Mouse (Mus musculus) kidney, postnatal 25 days (tissue): ENCODE measurements at regions not wholly inside any gene's neighbourhood (a gene's known extent, or its start where the extent isn't known, plus 50 kb on each side); places are given as distances from the start of the nearest gene placed in this dataset.

Experiments
- DNase-seq, 2 experiments: peaks; one replicate each; pipeline ENCODE4 v3.0.0; 2021; ENCODE audit warnings: mixed read lengths in 2 of 2

DNA sequence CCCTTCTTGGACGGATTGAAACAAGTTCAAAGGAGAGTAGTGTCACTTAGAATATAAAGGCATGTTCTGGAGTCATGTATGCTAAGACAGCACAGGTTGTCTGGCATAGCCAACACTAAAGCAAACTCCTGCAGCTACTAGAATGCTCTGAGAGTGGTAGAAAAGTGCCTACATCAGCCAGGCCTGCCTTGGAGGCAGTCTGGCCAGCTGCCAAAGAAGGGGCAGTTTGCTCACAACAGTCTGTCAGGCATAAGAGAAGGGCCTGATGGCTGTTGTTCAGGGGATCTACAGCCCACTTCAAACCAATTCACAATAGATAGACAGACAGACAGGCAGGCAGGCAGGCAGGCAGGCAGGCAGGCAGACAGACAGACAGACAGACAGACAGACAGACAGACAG, 136.5 kb upstream of the Dap start:
- DNase-seq: no peak

DNA sequence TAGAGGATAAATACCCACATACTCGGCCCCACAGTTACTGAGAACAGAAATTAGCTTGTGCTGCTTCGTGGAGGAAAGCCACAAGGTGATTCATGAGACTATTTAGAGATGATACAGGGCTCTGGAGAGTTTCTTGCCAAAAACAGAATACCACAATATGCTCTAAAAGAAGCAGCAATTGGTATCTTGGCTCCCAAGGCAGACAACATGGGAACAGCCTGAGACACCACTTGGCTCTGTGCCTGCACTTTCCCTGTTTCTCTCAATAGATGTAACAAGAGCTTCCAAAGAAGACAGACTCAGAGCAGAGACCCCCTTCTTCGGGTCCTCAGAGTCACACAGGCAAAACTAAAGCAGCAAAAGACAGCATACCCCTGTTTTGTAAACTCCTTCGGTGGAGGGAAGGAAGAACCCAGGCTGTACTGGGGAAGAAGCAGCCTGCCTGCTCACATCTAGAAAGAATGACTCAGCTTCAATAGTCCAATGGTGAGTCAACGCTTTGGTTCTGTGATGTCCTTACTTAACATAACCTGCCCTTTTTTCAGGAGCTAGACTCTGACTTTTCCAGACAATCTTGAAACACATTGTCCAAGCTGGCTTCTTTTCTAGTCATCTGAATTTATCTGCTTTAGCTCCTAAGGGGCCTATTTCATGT, 132.1 kb upstream of the Dap start:
- no peak for DNase-seq

DNA sequence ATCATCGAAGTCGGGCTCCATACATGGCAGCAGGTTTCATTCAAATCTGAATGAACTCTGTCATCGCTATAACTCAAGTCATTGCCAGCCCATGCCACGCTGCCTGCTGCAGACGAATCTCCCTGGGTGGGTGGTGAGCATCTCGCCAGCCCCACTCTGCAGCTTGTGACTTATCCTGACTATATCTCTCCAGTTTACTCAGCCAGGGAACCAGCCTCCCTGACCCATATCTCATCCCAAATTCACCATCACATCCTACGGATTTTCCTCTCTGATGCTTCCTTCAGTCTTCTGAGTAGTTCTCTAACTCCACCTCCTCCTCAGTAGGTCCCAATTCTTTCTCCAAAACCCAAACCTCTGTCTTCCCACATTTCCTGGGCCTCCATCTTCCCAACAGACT, 127.9 kb upstream of the Dap start:
- no peak for DNase-seq

DNA sequence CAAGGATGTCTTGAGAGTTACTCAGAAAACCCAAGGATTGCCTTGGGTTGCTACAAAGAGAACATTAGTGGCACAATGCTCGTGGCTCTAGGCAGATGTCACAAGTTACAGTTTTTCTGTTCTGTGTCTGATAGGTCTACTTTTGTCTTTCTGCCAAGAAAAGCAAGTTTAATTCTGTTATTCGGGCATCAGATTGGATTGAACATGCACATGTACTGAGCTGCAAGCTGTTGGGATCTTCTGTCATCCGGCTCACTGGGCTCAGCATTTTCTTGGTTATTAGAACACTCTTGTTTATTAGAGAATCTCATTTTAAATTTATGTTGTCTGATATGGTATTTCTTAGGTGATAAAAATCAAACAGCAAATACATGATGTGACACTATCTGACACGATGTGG, 126.8 kb upstream of the Dap start:
- no peak for DNase-seq

DNA sequence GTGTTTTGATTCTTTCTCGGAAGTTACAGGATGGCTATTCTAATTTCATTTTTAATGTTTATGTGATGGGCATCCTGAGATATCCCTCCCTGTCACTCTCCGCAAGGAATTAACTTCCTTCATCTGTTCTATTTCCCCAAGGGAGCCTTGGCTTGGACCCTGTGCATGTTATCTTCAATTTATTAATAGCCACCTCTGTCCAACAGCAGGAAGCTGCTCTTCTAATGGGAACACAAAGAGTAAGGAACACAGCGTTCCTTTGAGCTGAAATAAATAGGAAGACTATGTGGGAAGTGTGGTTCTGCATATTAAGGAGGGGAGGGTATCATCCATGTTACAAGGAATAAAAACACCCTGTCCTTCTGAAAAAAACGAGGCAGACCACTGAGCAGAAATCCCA, 119.4 kb upstream of the Dap start:
- DNase-seq: no peak

DNA sequence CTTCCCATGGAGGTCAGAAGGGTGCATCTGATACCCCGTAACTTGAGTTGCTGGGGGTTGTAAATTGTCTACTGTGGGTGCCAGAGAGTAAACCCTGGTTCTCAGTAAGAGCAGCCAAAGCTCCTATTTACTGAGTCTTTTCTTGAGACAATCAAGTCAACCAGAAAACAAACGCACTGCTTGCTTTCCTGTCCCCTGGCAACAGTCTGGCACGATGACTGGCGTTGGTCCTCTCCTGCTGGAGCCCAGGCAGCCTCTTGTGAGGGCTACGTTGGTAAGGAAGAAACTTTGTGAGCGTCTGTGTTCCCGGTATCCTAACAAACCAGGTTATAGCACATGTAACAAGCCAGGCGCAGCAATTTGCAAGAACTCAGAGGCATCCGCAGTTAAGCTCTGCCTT, 117.2 kb upstream of the Dap start:
- no peak for DNase-seq

DNA sequence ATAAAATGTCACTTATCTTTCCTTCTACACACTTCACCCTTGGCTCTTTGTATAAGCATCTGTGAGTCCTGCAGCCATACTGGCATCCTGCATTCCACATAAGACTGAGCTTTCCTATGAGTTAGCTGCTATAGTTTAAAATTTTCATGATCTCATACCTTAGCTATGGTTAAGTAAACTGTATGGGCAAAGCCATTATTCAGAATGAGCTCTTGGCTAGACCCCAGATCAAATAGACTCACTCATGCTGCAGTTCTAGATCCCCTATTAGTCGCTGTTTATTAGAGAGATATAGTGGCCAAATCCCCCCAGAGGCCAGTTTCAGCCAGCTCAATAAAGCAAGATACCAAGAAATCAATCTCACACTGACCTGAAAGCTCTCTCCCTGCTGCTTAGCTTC, 110.9 kb upstream of the Dap start:
- DNase-seq: no peak

DNA sequence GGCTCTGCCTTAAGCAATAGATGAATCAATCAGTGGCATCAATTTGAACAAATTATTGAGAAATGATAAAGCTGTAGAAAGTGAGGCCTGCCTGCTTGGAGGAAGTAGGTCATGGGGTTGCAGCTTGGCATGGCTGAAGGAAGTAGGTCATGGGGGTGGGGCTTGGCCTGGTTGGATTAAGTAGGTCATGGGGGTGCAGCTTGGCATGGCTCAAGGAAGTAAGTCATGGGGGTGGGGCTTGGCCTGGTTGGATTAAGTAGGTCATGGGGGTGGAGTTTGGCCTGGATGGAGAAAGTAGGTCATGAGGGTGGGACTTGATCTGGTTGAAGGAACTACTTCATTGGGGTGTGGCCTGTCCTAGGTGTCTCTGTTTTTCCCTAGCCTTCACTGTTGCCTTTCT, 106.8 kb upstream of the Dap start:
- DNase-seq: peak in 1 of 2 experiments; percentile 10

DNA sequence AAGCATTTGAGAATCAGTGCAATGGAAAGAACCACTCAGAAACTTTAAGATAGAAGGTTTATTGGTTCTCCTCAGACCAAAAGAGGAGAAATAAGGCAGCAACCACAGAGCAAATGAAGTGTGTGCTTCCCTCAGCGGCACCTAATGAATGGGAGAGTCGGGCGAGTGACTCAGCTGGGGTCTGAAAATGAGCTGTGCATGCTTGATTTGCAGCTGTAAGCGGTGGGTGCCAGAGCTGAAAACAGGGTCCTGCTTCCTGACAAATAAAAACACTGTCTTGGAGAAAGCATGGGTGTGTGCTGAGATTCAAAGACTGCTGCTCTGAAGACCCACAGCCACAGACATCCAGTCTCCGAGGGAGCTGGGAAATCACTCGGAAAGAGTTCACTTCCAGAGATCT, 104.0 kb upstream of the Dap start:
- no peak for DNase-seq

DNA sequence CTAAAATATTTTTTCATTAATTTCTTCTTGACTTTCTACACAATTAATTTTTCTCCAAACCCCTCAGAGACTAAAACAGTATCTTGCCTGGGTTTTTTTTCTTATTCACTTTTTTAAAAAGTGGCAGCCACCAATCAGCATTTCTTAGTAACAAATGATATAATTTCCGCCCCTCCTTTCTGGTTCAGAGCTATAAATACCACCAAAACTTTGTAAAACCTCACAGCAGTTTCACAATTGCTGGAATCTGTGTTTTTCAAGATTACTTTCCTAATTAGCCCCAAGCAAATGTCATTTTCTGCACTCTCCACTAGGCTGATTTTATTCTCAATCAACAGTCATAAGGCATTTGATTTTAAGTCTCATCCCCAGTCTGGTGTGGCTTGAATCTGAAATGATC, 98.3 kb upstream of the Dap start:
- DNase-seq: no peak

DNA sequence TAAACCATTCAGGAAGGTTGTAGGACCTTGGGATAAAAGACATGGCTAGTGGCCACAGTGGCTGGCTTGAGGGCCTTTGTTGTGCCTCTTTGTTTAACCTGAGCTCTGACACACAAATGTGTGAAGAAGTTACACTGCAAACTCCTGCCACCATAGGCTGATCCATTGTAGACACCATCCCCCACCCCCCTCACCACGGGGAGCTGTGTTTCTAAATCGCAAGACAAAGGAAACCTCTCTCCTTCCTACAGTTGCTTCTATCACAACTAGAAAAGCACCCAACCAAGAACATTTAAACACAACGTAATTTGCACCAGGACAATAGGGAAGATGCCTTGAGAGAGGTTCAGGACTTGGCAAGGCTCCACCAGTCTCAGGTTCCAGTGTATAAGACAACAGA, 97.1 kb upstream of the Dap start:
- DNase-seq: no peak

DNA sequence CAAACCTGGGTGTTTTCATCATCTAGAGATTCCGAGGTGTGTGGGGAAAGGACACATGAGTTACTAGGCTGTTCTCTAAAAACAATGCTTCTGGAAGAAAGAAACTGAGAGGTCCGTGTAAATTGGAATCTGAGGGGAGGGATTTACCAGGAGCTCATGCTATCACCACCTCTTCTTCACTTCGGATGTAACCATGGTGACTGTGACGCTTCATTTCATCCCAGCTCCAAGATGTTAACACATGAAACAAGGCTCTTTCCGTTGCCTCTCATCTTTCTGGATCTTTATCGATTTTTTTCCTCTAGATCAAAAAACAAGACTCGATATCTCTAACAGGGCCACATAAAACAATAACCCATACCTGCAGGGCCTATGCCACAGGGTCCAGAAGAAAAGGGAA, 89.2 kb upstream of the Dap start:
- no peak for DNase-seq

DNA sequence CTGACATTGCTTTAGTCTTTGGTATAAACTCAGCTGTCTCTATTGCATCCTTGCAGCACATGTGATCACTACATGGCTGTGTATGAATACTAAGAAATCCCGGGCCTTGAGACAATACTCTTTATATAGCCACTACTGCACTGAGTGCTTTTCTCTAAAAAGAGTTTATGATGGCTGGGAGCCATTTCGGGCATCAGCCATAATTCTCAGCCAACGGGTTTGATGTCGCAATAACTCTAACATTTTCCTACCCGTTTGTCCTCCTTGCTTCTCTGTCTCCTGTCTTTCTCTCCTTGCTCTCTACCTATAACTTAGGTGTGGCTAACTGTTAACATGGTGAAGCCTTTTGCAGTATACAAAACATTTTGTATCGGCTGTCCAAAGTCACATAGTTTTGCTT, 85.5 kb upstream of the Dap start:
- no peak for DNase-seq

DNA sequence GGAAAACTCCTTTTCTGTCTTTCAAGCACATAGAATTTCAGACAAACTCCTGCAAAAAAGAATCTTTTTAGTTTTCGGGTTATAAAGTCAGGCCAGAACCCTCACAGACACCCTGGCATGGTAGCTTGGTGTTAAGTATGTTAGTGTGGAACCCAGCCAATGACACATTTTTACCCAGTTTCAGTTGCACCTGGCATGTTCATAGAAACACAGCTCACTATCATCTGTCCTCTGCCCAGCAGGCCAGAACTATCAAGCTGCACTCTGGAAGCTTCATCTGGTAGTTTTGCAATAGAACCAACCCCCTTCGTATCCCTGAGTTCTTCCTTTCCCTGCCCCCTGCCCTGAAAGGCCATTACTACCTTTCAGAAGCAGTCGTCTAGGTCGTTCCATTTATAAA, 82.4 kb upstream of the Dap start:
- DNase-seq: no peak

DNA sequence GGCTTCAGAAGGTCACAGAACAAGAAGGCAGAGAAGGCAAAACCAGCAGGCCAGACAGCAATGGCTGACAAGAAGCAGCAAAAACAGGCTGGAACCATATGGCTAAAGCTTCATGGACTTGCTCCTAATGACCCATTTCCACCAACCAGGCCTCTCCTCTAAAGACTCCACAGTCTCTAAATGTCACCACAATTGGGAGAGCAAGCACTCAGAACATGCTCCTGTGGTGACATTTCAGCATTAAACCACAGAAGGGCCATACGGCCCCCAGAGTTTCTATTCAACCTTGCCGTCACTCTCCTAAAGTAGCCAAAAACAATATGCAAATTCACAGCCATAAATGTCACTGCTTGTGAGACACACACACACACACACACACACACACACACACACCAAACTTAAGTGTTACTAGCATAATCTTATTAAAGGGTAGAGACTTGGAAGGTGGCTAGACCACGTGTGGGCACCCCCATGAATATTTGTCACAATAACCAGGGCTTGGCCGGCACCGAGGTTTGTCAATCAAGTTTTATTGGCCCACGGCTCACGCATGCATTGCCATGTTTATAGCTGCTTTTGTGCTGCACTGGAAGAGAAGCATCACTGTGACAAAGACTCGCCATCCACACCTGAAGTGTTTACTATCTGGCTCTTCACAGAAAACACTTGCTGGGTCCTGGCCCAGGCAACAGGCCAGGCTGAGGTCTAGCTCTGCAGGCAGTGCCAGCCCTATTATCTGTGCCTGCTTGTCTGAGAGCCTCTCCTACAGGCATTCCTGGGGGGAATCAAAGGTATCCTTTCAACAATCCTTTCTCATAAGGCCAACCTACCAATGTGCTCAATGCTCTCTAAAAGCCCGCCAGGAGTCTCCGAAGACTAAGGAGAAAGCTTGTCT, 75.6 kb upstream of the Dap start:
- DNase-seq: no peak

DNA sequence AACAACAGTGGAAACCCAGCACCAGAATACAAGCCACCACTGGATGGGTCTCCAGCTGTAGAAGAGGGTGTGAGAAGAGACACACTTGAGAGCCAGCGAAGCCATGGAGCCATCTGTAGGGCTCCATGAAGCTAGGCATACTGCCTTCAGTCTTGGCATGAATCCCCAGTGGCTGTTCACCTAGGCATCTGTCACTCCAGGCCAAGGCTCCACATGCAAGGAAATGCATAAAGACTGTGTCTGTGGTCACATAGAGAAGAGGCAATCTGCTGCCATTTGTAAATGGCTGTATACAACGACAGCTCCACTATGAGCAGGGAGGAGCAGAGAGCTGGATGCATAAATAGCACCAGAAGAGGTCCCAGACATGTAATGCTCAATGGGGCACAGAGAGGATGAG, 74.3 kb upstream of the Dap start:
- DNase-seq: no peak

DNA sequence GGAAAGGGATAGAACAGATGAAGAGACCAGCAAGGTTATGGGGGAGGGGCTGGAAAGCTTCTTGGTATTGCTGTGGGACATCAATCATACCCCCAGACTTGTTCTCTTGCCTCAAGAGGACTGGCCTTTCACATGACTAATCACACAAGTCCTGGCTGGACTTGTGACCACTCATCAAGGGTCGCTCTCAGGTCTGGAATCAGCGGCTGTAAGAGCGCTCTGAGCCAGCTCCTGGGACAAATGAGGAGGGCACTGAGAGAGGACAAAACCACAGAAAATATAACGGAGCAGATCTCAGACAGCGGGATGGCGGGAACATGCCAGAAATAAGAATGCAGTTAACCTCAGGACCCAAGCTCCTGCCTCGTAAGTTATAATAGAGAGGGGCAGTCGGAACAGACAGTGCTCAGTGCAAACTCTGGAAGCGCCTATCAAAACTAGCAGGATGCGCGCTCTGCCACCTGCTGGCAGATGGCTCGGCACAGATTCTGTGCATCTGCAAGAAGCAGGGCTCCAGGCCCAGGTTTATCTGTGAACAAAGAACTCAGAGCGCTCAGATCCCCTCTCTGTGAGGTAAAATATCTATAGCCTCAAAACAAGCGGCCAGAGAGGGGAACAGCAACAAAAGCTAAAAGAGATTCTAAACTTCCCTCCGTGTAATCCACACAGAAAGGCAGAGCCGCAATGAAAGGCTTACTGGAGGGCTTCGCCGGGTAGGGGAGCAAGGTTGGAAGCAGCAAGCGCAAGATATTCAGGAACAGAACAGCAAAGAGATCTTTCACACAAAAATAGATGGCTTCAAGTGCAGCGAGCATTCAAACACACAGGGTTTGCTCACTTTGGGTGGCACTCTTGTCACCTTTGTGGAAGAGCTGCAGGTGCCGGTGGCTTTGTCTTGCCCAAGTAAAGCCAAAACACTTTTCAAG, 73.3 kb upstream of the Dap start:
- DNase-seq: peak; percentile 55 to 64

DNA sequence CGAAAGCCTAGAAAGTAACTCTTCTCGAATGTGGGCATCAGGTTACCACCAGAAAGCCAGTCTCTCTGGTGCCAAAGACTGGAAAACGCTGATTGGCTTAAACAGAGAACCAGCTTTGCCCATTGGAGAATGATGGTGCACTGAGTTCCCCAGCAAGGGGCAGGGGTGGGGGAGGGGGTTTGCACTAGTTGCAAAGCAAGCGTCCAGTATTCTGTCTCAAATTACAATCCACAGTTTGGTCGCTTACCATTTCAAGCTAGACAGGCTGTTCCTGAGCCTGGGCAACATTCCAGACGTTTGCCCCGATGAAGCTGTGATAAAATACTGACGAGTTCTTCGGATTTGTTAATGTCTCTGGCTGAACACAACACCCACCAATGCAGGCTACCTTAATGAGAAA, 69.0 kb upstream of the Dap start:
- no peak for DNase-seq

DNA sequence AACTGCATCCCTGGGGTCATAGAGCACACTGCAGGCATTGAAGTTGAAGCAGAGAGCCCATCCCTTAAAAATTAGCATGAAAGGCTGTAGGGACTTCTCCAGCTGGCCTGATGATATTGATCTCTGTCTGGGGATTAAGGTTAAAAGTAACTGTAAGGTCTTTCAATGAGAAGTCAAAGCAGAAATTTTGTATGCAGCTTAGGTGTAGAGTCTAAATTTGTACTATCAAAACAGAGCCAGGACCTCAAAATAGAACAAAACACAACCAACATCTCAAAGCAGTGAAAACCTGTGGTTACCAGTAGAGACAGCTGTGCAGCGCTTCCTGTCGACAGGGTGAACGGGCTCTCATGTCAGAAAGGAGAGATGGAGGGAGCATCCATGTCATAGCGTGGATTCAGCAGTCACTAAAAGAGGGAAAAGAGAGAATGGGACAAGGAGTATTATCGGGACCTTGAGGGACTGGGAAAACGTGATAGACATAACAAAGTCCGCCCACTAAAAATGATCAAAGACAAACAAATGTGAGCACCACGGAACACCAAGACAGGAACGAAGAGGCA, 57.5 kb upstream of the Dap start:
- no peak for DNase-seq

DNA sequence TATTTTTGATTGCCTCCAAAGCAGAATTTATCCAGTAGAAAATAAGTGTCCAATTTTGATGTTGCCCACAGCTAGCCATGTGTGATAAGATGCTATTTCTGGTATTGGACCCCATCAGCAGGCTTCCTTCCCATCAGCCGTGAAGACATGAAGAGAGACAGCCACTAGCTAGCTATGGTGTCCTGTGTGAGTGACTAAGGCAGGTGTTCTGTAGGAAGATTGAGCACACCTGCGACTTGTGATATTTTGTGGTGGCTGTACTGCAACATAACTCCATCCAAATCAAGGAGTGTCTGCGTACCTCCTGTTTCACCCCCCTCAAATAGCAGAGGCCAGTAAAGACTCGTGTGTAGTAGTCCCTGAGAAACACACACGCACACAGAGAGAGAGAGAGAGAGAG, 56.6 kb upstream of the Dap start:
- DNase-seq: no peak

DNA sequence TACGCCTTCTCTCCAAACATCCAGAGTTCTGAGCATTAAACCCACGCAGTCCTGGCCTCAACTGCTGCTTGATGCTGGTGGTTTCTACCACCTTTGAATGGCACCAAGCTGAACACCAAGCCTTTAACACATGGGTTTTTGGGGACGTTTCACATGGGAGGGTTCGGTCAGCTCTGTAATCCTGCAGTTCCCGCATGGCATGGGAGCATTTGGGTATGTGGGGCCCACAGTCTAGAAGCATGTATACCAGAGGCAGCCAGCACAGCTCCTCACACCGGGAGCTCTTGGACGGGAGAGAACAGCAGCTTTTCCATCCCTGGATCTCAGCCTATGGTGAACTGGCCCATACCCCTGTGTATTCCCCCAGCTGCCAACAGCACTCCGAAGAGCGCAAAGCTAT, 55.9 kb upstream of the Dap start:
- DNase-seq: no peak

DNA sequence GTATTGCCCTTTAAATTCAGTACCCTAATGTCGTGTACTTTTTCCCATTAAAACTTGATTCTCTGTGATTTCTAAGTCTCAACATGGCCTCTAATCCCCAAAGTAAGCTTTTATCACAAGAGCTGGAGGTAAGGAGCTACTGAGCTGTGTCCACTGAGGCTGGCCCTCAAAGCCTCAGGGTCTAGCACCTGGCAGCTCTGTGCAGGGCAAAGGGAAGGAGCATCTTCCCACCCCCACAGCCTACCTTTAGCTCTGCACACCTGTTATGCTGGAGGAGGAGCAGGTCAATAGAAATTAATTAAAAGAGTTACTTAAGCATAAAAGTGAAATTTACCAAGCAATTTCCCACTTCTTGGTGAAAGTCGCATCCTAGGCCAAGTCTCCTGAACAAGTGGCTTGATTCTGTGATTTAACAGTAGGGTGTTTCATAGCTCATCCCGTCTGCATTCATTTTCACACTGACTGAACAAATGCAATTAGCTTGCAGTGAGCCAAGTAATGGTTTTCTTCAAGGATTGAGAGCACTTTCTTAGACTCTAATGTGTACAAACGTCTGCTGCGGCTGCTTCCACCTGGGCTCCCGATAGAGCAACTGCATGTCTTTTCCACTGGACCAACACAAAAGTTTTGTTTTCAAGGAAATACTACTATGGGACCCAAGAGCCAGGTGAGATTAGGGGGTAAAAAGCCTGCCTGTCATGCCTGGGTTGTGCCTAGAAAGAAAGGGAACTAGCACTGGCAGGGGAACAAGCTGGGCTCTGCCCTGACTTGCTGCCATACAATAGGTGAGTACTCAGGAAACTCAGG, 50.6 kb upstream of the Dap start:
- no peak for DNase-seq
